In the genomic region with DNA sequence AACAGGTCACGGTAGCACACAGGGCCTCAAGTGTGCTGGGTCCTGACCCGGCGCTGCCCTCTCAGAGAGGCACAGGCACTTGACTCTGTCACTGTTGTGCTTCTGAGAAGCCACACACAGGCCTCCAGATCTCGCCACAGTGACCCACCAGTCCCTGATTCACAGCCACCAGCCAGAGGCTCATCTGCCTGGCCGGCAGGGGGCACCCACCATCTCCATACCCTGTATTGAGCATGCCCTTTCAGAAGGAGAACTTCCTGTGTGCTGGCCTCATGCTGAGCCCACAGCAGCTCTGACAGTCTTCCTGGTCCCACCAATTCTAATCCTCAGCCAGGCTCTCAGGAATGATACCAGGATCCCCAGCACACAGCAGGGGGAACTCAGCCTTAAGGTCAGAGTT, we compare ENCODE assay signal across 15 mouse cellular contexts. TPM values are rescaled to one million over a fixed set of nuclear protein-coding genes. Genes with fewer than 3 reads are reported as not detected.
DNase-seq lines count a peak whose midpoint lies in the region; ATAC-seq and TF ChIP-seq lines count a peak whose summit lies in the region.
"Had no signal": no experiment of that assay in that cellular context is flagged by ENCODE, and none has a peak within 500 bp of the region (broad histone marks: within the 10 kb centered on the region; RNA-seq: fewer than 3 reads in every experiment).

No protein-coding gene starts in this region.

- TF ChIP-seq CTCF in kidney, adult 2 months (conservative IDR thresholded peaks at IDR 0.05; ENCODE audit: insufficient read depth, insufficient read length, low read depth, low read length): peak; percentile 35
- no peak for TF ChIP-seq CTCF in midbrain, postnatal 0 days (IDR thresholded peaks at IDR 0.05)

- no peaks in the 10 kb centered on the region for H3K9me3 ChIP-seq in liver, embryonic 13.5 days (replicated peaks)
- H3K9me3 ChIP-seq in midbrain, postnatal 0 days (ENCODE audit: low read length): no peaks in the 10 kb centered on the region
- H3K9me3 ChIP-seq: hindbrain, embryonic 10.5 days; liver, embryonic 15.5 days had no signal

- no peaks in the 10 kb centered on the region for H3K36me3 ChIP-seq in kidney, adult 2 months (ENCODE audit: control insufficient read depth, insufficient read depth, low read length)
- no peaks in the 10 kb centered on the region for H3K36me3 ChIP-seq in liver, embryonic 13.5 days
- no peaks in the 10 kb centered on the region for H3K36me3 ChIP-seq in midbrain, postnatal 0 days (ENCODE audit: insufficient read depth, low read length)
- H3K36me3 ChIP-seq: hindbrain, embryonic 10.5 days; liver, embryonic 15.5 days had no signal

- no peak for DNase-seq in kidney, adult 2 months
- DNase-seq in kidney, adult 8-10 months: no peak
- peak; percentile 8 for DNase-seq in thymus, postnatal 25 days
- no peak for DNase-seq in thymus, adult 18-20 months
- peak; percentile 20 for DNase-seq in liver, embryonic 13.5 days
- DNase-seq in adrenal gland, adult (ENCODE audit: inconsistent age in 2 of 2, low spot score in 1 of 2): no peak
- no peak for DNase-seq in midbrain, postnatal 0 days (ENCODE audit: low spot score)
- DNase-seq in right cerebral cortex, postnatal 25 days: no peak
- DNase-seq: cerebellum, adult 9-11 months; kidney, postnatal 4 days had no signal

- ATAC-seq in liver, embryonic 13.5 days (ENCODE audit: low read depth): no peak
- ATAC-seq in midbrain, postnatal 0 days (ENCODE audit: low FRiP score): no peak
- ATAC-seq: intestine, embryonic 16.5 days had no signal

- 64% methylated on average over 5 of the region's 5 CpGs for WGBS in kidney, adult 2 months
- 42% methylated on average over 5 of the region's 5 CpGs for WGBS in liver, embryonic 13.5 days (ENCODE audit: insufficient replicate concordance)
- WGBS in midbrain, postnatal 0 days: 56% methylated on average over 5 of the region's 5 CpGs

- H3K27me3 ChIP-seq in kidney, adult 2 months (replicated peaks; ENCODE audit: control insufficient read depth, insufficient read depth, low read length): no peaks in the 10 kb centered on the region
- peaks cover 33% of the 10 kb centered on the region; the same call in 1 of the 2 replicates for H3K27me3 ChIP-seq in liver, embryonic 13.5 days
- no peaks in the 10 kb centered on the region for H3K27me3 ChIP-seq in midbrain, postnatal 0 days (ENCODE audit: insufficient read depth, low read length)

- H3K27ac ChIP-seq in kidney, adult 2 months (ENCODE audit: insufficient read depth, low read depth, low read length): no peak overlapping the region
- no peak overlapping the region for H3K27ac ChIP-seq in liver, embryonic 13.5 days
- H3K27ac ChIP-seq in midbrain, postnatal 0 days (ENCODE audit: low read depth, low read length): no peak overlapping the region
- H3K27ac ChIP-seq: hindbrain, embryonic 10.5 days; liver, embryonic 15.5 days had no signal

- no peak for TF ChIP-seq POLR2A in kidney, adult 2 months (IDR thresholded peaks at IDR 0.05; ENCODE audit: low read depth, low read length)

- H3K4me2 ChIP-seq in liver, embryonic 13.5 days: no peak overlapping the region
- H3K4me2 ChIP-seq in midbrain, postnatal 0 days (ENCODE audit: low read depth, low read length, poor library complexity, severe bottlenecking): no peak overlapping the region
- H3K4me2 ChIP-seq: heart, embryonic 11.5 days; liver, embryonic 15.5 days; midbrain, embryonic 11.5 days had no signal

- no peak overlapping the region for H3K4me3 ChIP-seq in kidney, adult 2 months (ENCODE audit: insufficient read depth, low read depth, low read length)
- H3K4me3 ChIP-seq in liver, embryonic 13.5 days (replicated peaks): no peak overlapping the region
- H3K4me3 ChIP-seq in midbrain, postnatal 0 days (ENCODE audit: low read depth, low read length): no peak overlapping the region
- H3K4me3 ChIP-seq: hindbrain, embryonic 10.5 days; liver, embryonic 15.5 days had no signal

- no peak overlapping the region for H3K9ac ChIP-seq in liver, embryonic 13.5 days
- no peak overlapping the region for H3K9ac ChIP-seq in midbrain, postnatal 0 days (replicated peaks; ENCODE audit: low read length, poor library complexity, severe bottlenecking)
- H3K9ac ChIP-seq: liver, embryonic 15.5 days had no signal

- H3K4me1 ChIP-seq in kidney, adult 2 months (ENCODE audit: control insufficient read depth, insufficient read depth, low read length): no peaks in the 10 kb centered on the region
- H3K4me1 ChIP-seq in liver, embryonic 13.5 days (replicated peaks): no peaks in the 10 kb centered on the region
- no peaks in the 10 kb centered on the region for H3K4me1 ChIP-seq in midbrain, postnatal 0 days (ENCODE audit: insufficient read depth, low read length)
- H3K4me1 ChIP-seq: liver, embryonic 15.5 days had no signal

RNA-seq across cellular contexts. Expression of gene Ccdc27, which starts 46.7 kb away (rescaled TPM):
- polyA plus RNA-seq in kidney, adult 2 months (2012; rRNA removed): not detected in 2 replicates
- 0.07 TPM in 1 of 2 replicates, not detected in the other for polyA plus RNA-seq in liver, embryonic 13.5 days (2015; fragmentation: Nextera tagmentation; extraction: Ambion mirVana)
- total RNA-seq in midbrain, postnatal 0 days (2014; rRNA removed): not detected in 2 replicates
- polyA plus RNA-seq in midbrain, postnatal 0 days (2015; fragmentation: Nextera tagmentation; extraction: Ambion mirVana): not detected in 2 replicates
- polyA plus RNA-seq: heart, embryonic 11.5 days; hindbrain, embryonic 10.5 days; intestine, embryonic 16.5 days; midbrain, embryonic 11.5 days had no signal

RNA-seq across cellular contexts. Expression of gene Trp73, which starts 50.8 kb away (rescaled TPM):
- 0.03 TPM in 2 replicates for polyA plus RNA-seq in kidney, adult 2 months (2012; rRNA removed)
- 0.17 TPM in 1 of 2 replicates, not detected in the other for polyA plus RNA-seq in liver, embryonic 13.5 days (2015; fragmentation: Nextera tagmentation; extraction: Ambion mirVana)
- 0.49 and 1.2 TPM in 2 replicates for total RNA-seq in midbrain, postnatal 0 days (2014; rRNA removed)
- 0.28 and 0.52 TPM in 2 replicates for polyA plus RNA-seq in midbrain, postnatal 0 days (2015; fragmentation: Nextera tagmentation; extraction: Ambion mirVana)
- polyA plus RNA-seq: heart, embryonic 11.5 days; liver, embryonic 15.5 days had no signal

RNA-seq across cellular contexts. Expression of gene Wrap73, which starts 53.0 kb away (rescaled TPM):
- polyA plus RNA-seq in kidney, adult 2 months (2012; rRNA removed): 18.4 and 18.7 TPM in 2 replicates
- polyA plus RNA-seq in liver, embryonic 13.5 days (2015; fragmentation: Nextera tagmentation; extraction: Ambion mirVana): 26.9 and 29.9 TPM in 2 replicates
- total RNA-seq in midbrain, postnatal 0 days (2014; rRNA removed): 37.6 and 46.8 TPM in 2 replicates
- polyA plus RNA-seq in midbrain, postnatal 0 days (2015; fragmentation: Nextera tagmentation; extraction: Ambion mirVana): 34.7 and 36.3 TPM in 2 replicates

Comparison
In these comparisons a context has a peak if more than half of its experiments do, and no peak if none do; other contexts are left out.
1. DNase-seq: peak in thymus, postnatal 25 days (single experiment) and liver, embryonic 13.5 days (single experiment); none in kidney, adult 2 months (single experiment), kidney, adult 8-10 months (0 of 2), thymus, adult 18-20 months (0 of 2), adrenal gland, adult (0 of 2), midbrain, postnatal 0 days (single experiment) and right cerebral cortex, postnatal 25 days (single experiment).